Mouse (Mus musculus) embryonic facial prominence, embryonic 11.5 days (tissue): Measurements from ENCODE around the gene Krt9. TPM values are rescaled to one million over a fixed set of nuclear protein-coding genes. Genes with fewer than 3 reads are reported as not detected.
"Not testable (repeated sequence)": the region's sequence is repeated elsewhere in the genome, so short reads cannot be mapped to it uniquely, and the experiment has no call there.

Experiments
- ATAC-seq: fragments of 200-750 bp; cut with Nextera tagmentation; replicated peaks from 2 replicates; pipeline ENCODE4 v1.8.0; 2017; ENCODE audit warnings: low read depth; ENCODE audit not compliant: insufficient number of reproducible peaks, low FRiP score, low TSS enrichment
- DNase-seq: peaks from one replicate; pipeline ENCODE4 v3.0.0-alpha.2; 2015; ENCODE audit warnings: low spot score
- H3K27ac ChIP-seq: fragments of 300-500 bp; sonication (generic); replicated peaks from 2 replicates; pipeline ENCODE4 v1.5.1; 2014; ENCODE audit warnings: mild to moderate bottlenecking, low read depth, low read length, control low read depth
- H3K27me3 ChIP-seq: fragments of 300-500 bp; sonication (generic); 2 replicates; pipeline ENCODE4 v1.6.1; 2014; ENCODE audit warnings: mild to moderate bottlenecking, low read length, moderate library complexity, mixed read lengths; ENCODE audit not compliant: control insufficient read depth, insufficient read depth
- H3K36me3 ChIP-seq: fragments of 300-500 bp; sonication (generic); replicated peaks from 2 replicates; pipeline ENCODE4 v1.6.1; 2014; ENCODE audit warnings: low read depth, mild to moderate bottlenecking, low read length, moderate library complexity, mixed read lengths; ENCODE audit not compliant: control insufficient read depth, insufficient read depth
- H3K4me1 ChIP-seq: fragments of 300-500 bp; sonication (generic); 2 replicates; pipeline ENCODE4 v1.6.1; 2014; ENCODE audit warnings: low read length, mixed read lengths; ENCODE audit not compliant: control insufficient read depth, insufficient read depth
- H3K4me2 ChIP-seq: fragments of 300-500 bp; sonication (generic); 2 replicates; pipeline ENCODE4 v1.6.1; 2014; ENCODE audit warnings: low read depth, mild to moderate bottlenecking, control low read depth, low read length, moderate library complexity
- H3K4me3 ChIP-seq: fragments of 300-500 bp; sonication (generic); 2 replicates; pipeline ENCODE4 v1.5.1; 2014; ENCODE audit warnings: low read depth, low read length, control low read depth
- H3K9ac ChIP-seq: fragments of 300-500 bp; sonication (generic); replicated peaks from 2 replicates; pipeline ENCODE4 v1.6.1; 2014; ENCODE audit warnings: mild to moderate bottlenecking, control low read depth, low read length
- H3K9me3 ChIP-seq: fragments of 300-500 bp; sonication (generic); replicated peaks from 2 replicates; pipeline ENCODE4 v1.6.1; 2016; ENCODE audit warnings: mild to moderate bottlenecking, low read length, inconsistent platforms, mixed read lengths; ENCODE audit not compliant: control insufficient read depth
- WGBS: fragments of 180-500 bp; shearing (Covaris S2); extraction: QIAGEN DNeasy Blood & Tissue Kit; methylation state at CpG from one replicate; pipeline ENCODE4 v1.1.7; 2014; 5-methylcytosine and 5-hydroxymethylcytosine counted together
- polyA plus RNA-seq: library from polyadenylated mRNA; unstranded; fragments of >200 nt; fragmentation: Nextera tagmentation; extraction: Ambion mirVana; gene quantifications from 2 replicates; pipeline ENCODE4 v1.2.1, GENCODE M21; 2014

Krt9 gene
- not detected in 2 replicates for polyA plus RNA-seq

GRCm38 (mm10) chr11:100192992-100193391 lies at the start of gene Krt9:
Gene Krt9 (minus strand): TSS chr11:100193246.
- Histone ChIP-seq H3K4me1 (no peaks in the 10 kb centered on the region), H3K9ac (no peak within 1 kb of the TSS), H3K4me3 (no peak within 1 kb of the TSS), H3K9me3 (no peaks in the 10 kb centered on the region), H3K4me2 (no peak within 1 kb of the TSS), H3K27ac (no peak within 1 kb of the TSS), H3K27me3 (no peaks in the 10 kb centered on the region), H3K36me3 (no peaks in the 10 kb centered on the region)
- WGBS, result 53% methylated on average over 9 of the region's 9 CpGs
- ATAC-seq, result no peak
- no peak for DNase-seq

GRCm38 (mm10) chr11:100240272-100240671 lies 47.2 kb upstream of the Krt9 start:
- H3K9me3 ChIP-seq, H3K9ac ChIP-seq, H3K27ac ChIP-seq, H3K27me3 ChIP-seq, ATAC-seq, H3K4me1 ChIP-seq, H3K36me3 ChIP-seq, H3K4me2 ChIP-seq, DNase-seq, H3K4me3 ChIP-seq: not testable (repeated sequence)
- 90% methylated on average over 4 of the region's 4 CpGs for WGBS

GRCm38 (mm10) chr11:100221741-100222140 lies 28.7 kb upstream of the Krt9 start:
- H3K36me3 ChIP-seq, result no peaks in the 10 kb centered on the region
- no peak for ATAC-seq
- H3K9ac ChIP-seq, result no peak overlapping the region
- H3K4me3 ChIP-seq, result no peak overlapping the region
- DNase-seq, result no peak
- H3K4me1 ChIP-seq, result no peaks in the 10 kb centered on the region
- WGBS, result 73% methylated on average over 8 of the region's 8 CpGs
- H3K4me2 ChIP-seq, result no peak overlapping the region
- H3K27me3 ChIP-seq, result no peaks in the 10 kb centered on the region
- H3K27ac ChIP-seq, result no peak overlapping the region
- H3K9me3 ChIP-seq, result no peaks in the 10 kb centered on the region

- Histone ChIP-seq H3K27me3 (no peaks in the 10 kb centered on the region), H3K27ac (no peak overlapping the region), H3K9ac (no peak overlapping the region), H3K36me3 (no peaks in the 10 kb centered on the region), H3K4me2 (no peak overlapping the region), H3K4me1 (no peaks in the 10 kb centered on the region), H3K9me3 (no peaks in the 10 kb centered on the region), H3K4me3 (no peak overlapping the region)
- DNase-seq (no peak), ATAC-seq (no peak)
- WGBS, result 86% methylated on average over 4 of the region's 4 CpGs
Observed at GRCm38 (mm10) chr11:100219304-100219703, 26.3 kb upstream of the Krt9 start.

GRCm38 (mm10) chr11:100208542-100208941 lies 15.5 kb upstream of the Krt9 start:
- no peak overlapping the region for H3K27ac ChIP-seq
- 43% methylated on average over 6 of the region's 6 CpGs for WGBS
- no peak overlapping the region for H3K4me2 ChIP-seq

GRCm38 (mm10) chr11:100207498-100207897 lies 14.5 kb upstream of the Krt9 start, which contains the start of gene Krt14:
Gene Krt14 (minus strand): TSS chr11:100207548.
- ATAC-seq, result no peak
- Histone ChIP-seq H3K4me2 (no peak within 1 kb of the TSS), H3K4me3 (no peak within 1 kb of the TSS), H3K27me3 (no peaks in the 10 kb centered on the region), H3K27ac (no peak within 1 kb of the TSS), H3K9me3 (no peaks in the 10 kb centered on the region), H3K4me1 (no peaks in the 10 kb centered on the region), H3K36me3 (no peaks in the 10 kb centered on the region), H3K9ac (no peak within 1 kb of the TSS)
- WGBS, result 89% methylated on average over 8 of the region's 8 CpGs
- no peak for DNase-seq

More at GRCm38 (mm10) chr11:100208542-100208941, 15.5 kb upstream of the Krt9 start:
- Histone ChIP-seq H3K4me3 (no peak overlapping the region), H3K36me3 (no peaks in the 10 kb centered on the region), H3K4me1 (no peaks in the 10 kb centered on the region), H3K27me3 (no peaks in the 10 kb centered on the region), H3K9ac (no peak overlapping the region), H3K9me3 (no peaks in the 10 kb centered on the region)
- ATAC-seq (no peak), DNase-seq (peak; percentile 9)

GRCm38 (mm10) chr11:100203448-100203847 lies 10.4 kb upstream of the Krt9 start:
- WGBS, result 11% methylated on average over 6 of the region's 6 CpGs
- H3K4me2 ChIP-seq, result no peak overlapping the region
- H3K27ac ChIP-seq, result no peak overlapping the region
- H3K9me3 ChIP-seq, result no peaks in the 10 kb centered on the region
- no peak overlapping the region for H3K9ac ChIP-seq
- H3K4me1 ChIP-seq, result no peaks in the 10 kb centered on the region
- H3K36me3 ChIP-seq, result no peaks in the 10 kb centered on the region
- no peak overlapping the region for H3K4me3 ChIP-seq
- H3K27me3 ChIP-seq, result no peaks in the 10 kb centered on the region
- DNase-seq (peak; percentile 84), ATAC-seq (no peak)

GRCm38 (mm10) chr11:100202906-100203305 lies 9.9 kb upstream of the Krt9 start:
- H3K4me2 ChIP-seq, result no peak overlapping the region
- no peaks in the 10 kb centered on the region for H3K36me3 ChIP-seq
- H3K9ac ChIP-seq, result no peak overlapping the region
- DNase-seq (no peak), ATAC-seq (no peak)
- H3K4me1 ChIP-seq, result no peaks in the 10 kb centered on the region
- H3K4me3 ChIP-seq, result no peak overlapping the region
- H3K9me3 ChIP-seq, result no peaks in the 10 kb centered on the region
- no peak overlapping the region for H3K27ac ChIP-seq
- WGBS, result 83% methylated on average over 4 of the region's 4 CpGs
- H3K27me3 ChIP-seq, result no peaks in the 10 kb centered on the region
